Mouse (Mus musculus) forelimb bud, embryonic 11.5 days (tissue): Measurements from ENCODE around the gene Twnk.
A peak's percentile ranks its signal among the peaks of the same experiment; 100 is the strongest.
"Not testable (repeated sequence)": the region's sequence is repeated elsewhere in the genome, so short reads cannot be mapped to it uniquely, and the experiment has no call there.

Experiments used
- DNase-seq: peaks from one replicate; pipeline ENCODE4 v3.0.0-alpha.2; 2012; ENCODE audit warnings: low read depth, low spot score

Twnk gene

DNA sequence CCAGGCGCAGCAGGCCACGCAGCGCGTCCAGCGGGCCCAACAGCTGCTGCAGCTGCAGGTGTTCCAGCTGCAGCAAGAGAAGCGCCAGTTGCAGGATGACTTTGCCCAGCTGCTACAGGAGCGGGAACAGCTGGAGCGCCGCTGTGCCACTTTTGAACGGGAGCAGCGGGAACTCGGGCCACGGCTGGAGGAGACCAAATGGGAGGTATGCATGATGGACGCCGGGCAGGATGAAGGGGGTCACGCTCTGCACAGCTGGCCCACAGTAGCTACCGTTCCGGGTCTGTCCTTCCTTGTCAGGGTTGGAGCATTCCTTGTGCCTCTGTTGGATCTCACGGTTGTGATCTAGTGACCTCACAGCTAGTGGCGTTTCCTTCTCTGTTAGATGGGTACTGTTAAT is 19.3 kb downstream of the Twnk start:
- no peak for DNase-seq

DNA sequence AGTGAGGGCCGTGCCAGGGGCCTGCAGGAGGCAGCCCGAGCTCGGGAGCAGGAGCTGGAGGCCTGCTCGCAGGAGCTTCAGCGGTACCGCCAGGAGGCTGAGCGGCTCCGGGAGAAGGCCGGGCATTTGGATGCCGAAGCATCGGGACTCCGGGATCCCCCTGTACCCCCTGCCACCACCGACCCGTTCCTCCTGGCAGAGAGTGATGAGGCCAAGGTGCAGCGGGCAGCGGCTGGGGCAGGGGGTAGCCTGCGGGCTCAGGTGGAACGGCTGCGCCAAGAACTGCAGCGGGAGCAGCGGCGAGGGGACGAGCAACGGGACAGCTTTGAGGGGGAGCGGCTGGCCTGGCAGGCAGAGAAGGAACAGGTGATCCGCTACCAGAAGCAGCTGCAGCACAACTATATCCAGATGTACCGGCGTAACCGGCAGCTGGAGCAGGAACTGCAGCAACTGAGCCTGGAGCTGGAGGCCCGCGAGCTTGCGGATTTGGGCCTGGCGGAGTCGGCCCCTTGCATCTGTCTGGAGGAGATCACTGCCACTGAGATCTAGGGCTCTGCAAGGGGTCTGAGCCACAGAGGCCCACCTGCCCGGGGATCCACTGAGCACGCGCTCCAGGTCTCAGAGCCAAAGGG is 20.6 kb downstream of the Twnk start:
- no peak for DNase-seq

DNA sequence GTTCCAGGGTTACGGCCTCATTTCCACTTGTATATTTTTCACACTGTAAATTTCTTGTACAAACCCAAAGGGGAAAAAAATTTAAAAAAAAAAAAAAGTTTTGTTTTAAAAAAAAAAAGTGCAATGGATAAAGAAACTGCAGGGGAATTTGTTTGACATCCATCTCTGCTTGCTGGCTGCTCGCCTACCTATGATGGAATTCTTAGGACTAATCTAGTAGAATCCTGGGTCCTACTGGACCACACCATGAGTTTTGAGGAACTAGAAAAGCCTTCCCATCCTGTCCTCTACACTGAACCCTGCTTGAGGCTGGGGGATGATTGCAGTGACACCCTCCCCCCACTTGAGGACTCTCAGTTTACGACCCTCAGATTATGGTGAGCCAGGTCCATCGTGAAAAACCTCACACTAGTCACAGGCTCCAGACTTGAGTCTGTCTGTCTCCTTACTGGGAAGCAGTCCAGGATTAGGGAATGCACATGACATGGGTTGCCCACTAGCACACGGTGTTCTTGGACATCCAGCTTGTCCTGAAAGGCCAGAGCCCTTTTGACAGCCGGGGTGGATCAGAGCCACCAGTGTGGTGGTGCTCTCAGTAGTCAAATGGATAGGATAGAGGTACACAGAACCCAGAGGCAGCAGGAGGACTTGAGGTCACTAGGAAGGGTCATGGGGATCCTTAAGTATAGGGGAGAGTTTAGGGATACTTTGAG is 21.7 kb downstream of the Twnk start:
- no peak for DNase-seq

DNA sequence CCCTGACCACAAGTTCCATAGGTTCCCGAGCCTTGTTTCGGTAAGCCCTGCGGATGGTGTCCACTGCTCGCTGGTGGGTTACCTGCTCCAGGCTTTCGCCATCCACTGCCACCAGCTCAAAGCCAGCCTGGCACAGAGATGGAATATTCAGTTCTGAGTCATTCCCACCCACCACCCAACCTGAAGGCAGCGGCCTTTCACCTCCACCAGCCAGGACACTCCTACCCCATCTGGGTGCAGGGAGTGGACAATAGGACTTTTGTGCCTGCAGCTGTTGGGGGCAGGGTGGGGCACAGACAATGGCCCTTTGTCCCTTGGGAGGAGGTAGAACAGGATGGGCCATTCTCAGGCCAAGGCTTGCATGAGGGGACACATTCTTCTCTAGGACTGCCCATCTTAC is 22.4 kb downstream of the Twnk start:
- no peak for DNase-seq

DNA sequence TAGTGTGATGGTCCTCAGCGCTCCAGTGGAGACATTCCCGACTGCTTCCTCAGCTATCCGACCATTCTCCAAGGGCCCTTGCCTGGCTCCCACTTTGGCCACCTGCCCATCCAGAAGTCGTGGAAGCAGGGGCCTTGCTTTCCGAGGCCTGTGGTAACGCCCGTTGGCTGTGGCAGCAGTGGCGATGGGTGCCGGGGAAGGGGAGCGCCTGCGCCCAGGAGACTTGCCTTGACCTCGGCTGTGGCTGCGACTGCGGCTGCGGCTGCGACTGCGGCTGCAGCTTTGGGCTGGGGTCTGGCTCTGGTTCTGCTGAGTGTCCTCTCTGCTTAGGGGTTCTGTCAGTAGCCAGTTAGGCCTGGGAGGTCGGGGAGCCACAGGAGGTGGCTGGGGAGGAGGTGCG is 23.3 kb downstream of the Twnk start:
- no peak for DNase-seq

DNA sequence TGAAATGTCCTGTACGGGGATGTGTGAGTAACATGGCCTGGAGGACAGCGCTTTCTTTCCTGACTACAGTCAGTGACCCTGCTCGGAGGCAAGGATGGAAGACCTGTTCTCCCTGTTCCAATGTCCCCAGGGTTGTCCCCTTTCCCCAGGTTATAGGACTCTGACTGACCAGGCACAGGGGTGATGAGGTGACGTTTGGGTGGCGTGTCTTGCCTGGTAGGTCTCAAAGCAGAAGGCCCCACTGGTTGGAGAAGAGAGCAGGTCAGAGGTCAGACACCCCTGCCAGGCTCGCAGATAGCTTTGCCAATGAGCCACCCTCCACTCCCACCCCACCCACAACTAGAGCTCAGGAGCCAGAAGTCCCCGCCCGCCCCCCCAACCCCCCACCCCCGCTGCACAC is 24.1 kb downstream of the Twnk start:
- DNase-seq, result no peak

DNA sequence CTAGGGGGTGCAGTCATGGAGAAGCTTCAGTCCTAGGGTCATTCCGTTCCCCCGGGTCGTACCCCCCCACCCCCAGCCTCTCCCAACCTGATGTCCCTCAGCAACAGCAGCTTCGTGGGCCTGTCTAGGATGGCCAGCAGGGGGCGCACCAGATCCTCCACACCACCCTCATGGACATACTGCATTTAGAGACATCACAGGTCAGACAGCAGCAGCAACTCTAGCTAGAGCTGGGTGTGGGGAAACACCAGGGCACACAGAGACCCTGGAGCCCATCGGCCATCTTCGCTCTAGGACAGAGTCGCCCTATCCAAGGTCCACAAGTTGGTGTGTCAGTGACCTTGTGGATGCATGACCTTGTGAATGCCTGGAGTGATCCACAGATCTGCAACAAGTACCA is 24.6 kb downstream of the Twnk start:
- peak; percentile 57 for DNase-seq

DNA sequence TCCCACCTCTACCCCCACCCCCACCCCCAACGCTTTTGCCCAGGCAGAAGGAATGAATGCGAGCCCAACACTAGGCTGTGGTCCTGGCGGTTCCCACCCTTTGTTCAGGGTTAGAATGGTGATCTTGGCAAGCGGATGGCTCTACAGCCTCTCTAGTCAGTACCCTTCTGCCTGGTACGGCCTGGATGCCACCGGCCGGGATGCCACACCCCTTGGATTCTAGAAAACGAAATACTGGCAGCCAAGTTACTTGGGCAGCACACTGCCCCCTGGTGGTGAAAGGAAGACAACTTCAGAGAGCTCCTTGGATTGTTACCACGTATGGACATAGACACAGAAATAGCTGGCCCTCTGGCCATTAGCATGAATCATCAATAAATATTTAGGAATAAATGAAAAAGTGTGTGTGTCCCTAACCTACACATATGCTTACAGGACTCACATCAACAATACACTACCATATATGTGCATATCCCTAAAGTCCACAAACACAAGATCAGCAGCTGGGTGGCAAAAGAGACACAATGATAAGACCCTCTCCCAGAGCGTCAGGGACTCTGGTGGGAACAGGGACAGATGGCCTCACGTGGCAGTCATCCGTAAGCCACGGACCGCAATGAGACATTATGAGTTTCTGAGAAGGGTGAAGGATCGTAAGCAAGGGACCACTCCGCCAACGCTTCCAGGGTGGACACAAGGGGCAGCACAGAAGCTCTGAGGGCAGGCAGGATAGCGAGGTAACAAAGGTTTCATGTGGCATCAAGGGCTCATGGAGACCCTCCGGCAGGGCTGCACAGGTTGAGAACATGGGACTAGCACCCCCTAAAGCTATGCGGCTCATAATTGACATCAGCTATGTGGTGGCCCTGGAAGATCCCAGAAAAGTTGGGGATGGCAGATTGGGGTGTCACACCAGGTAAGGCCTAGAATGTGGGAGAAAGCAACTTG is 25.6 kb downstream of the Twnk start:
- DNase-seq, result peak; percentile 87

DNA sequence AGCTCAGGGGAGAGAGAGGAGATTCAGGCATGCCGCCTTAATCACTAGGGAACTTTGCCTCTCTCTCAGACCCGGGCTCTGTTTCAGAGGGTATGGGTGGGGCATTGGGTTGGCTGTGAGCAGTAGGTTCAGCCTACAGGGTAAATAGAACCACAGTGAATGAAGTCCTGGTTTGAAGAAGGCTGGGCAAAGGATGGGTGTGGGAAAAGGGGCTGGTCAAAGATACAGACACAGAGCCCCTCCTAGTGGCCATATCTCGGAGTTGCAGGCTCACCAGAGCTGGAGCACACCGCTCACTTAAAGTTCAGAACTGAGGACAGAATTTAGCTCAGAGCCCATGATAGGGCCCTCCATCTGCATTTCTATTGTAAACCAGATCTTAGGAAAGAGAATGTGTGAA is 26.3 kb downstream of the Twnk start:
- peak; percentile 83 for DNase-seq

DNA sequence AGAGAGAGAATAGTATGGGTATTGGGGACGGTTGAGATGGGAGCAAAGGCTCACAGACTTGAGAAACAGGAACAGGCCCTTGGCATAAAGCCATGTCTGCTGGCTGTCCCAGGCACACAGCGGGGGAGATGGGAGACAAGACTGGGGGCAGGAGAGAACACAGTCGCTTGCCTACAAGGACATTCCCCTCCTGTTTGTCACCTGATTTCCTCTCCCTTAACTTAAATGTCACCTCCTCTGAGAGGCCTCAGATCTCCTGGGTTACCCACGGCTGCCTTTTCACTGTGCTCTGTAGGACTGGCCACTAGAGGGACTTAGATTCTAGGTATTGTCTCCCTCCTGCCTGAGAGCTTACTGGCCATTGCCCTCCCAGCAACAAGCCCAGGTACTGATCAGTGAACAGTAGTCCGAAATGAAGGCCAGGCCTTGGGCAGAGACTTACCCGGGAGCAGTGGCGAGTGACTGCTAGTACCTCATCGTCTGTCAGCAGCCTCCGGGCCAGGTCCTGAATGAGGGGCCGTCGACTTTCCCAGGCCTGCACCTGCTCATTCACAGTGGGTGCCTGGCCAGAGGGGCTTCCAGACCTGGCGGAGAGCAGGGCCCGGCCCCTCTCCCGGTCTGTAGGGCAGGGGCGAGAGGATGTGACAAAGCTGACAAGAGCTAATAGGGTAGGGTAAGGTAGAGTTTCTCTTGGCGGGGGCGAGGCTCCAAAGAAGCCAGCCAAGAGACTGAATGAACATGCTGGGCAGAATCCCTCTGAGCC is 27.3 kb downstream of the Twnk start:
- DNase-seq, result no peak

DNA sequence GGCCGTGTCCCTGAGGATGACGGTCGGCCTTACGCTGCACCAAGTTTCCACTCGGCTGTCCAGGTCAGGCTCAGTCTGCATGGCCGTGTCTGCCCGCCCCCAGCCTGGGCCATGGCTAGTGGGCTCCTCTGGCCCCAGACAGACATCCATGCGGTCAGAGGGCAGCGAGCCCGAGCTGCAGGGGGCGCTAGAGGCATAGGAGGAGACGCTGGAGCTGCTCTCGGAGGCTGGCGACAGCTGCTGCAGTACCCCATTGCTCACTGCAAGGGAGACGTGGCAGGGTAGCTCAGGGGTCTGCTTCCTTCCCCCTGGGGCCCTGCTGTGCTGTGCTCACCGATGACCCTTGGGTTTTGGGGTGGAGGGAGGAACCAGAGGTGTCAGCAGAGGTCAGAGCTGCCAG is 31.4 kb downstream of the Twnk start:
- no peak for DNase-seq

DNA sequence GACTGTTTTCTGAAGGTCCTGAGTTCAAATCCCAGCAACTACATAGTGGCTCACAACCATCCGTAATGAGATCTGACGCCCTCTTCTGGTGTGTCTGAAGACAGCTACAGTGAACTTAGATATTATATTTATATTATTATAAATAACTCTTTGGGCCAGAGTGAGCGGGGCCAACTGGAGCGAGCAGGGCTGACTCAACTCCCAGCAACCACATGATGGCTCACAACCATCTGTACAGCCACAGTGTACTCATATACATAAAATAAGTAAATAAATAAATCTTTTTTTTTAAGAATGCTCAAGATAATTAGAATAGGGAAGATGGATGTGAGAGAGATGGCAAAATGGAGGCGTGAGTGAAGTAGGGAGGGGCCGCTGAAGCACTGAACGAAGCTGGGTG is 32.7 kb downstream of the Twnk start:
- DNase-seq, result not testable (repeated sequence)

DNA sequence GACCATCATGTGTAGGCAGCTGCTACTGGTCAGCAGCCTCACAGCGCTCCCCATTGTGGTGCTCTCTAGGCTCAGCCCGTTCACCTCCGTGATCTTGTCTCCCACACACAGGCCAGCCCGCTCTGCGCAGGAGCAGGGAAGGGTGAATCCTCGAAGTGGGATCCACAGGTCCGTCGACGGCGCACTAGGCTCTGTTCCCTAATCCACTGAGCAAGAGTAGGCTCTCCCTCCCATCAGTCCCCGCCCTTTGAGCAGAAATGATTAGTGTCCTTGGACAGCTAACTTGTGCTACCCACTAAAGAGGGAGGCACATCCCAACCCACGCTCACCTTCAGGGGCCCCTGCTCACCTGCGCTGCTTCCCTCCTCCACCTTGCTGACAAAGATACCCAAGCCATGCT is 34.8 kb downstream of the Twnk start:
- no peak for DNase-seq

DNA sequence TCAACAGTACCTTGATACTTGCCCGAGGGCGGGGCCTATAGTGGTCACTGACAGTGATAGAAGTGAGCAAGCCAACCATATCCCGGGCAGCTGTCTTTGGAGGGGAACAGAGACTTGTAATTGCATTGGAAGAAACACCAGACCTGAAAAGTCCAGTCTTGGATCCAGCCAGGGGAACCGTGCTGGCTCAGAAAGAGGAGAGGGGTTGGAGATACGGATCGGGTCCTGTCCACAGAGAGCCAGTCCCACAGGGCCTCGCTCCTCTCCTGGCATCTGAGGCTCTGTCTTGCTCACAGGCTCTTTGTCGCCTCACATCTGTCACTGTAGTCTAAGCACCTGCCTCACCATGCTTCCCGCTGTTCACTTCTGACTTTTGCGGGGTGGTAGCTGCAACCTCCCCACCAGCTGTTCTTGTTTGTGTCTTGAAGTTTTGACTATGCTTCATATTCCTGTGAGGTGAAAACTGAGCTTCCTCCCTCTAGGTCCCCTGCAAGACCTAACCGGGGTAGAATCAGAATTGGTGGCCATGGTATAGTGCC is 39.0 kb downstream of the Twnk start:
- DNase-seq, result no peak

DNA sequence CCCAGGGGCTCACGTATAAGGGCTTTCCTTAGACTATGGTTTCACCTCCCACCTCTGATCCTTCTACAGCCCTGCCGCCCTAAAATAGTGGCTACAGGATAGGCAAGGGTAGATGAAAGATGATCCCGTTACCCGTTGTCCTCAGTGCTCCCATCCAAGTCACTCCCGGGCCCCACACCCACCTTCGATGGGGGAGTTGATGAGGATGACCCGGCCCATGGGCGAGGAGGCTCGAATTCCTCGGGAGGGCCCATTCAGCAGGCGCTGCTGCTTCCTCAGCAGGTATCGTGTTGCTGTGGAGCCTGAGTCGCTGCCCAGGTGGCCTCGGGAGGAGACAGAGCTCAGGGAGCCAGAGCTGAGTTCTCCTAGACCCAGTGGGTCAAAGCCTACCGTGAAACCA is 39.8 kb downstream of the Twnk start:
- no peak for DNase-seq

DNA sequence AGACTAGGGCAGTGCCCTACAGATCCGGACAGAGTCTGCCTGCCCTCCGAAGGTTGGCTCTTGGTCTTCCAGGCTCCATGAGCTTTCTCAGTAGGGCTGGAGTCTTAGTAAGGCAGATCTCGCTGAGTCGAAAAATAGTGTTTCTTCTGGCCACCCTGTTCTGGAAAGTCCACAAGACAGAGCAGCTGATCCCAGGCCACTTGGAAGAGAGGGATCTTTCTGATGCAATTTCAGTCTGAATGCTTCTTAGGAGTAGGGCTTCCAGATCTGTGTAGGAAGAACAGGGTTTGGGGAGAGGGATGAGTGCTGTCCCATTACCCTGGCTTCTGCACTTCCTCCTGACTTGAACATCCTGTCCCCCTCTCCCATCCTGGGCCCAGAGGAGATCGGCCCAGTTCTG is 40.2 kb downstream of the Twnk start, which contains the start of gene Pdzd7:
Gene Pdzd7 (minus strand): TSS at position 67 of the 400 bp plus-strand sequence.
- DNase-seq, result no peak

DNA sequence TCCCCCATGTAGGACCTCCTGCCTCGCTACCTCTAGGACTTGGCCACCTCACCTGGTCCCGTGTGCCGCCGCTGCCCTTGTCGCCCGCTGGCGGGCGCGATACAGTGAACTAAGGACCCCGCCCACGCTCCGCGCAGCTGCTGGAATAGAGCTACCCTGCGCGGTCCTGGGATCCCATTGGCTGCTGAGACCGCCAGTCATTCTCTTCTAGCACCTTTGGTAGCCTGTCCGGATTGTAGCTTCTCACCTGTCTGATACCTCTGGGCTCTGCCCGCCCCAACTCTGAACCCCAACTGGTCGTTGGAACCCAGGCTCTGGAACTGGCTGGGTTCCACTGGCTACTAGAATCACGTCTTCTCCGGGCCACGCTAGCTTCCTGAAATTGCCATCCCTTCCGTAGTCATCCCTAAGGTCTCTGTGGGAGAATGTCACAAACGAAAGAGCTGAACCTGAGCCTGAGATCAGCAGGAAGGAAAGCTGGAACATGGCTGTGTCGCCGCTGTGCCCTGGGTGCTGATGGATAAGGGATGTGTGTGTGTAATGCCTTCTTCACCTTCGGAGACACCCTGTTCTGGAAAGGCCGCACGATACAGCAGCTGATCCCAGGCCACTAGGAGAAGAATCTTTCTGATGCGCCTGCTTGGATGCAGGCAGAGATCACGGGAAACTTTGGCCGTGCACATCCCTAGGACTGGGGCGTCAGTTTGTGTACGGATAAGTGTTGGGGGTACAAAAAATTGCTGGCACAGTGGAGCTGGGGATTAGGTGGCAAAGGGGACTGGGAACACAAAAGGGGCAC is 41.3 kb downstream of the Twnk start:
- no peak for DNase-seq

DNA sequence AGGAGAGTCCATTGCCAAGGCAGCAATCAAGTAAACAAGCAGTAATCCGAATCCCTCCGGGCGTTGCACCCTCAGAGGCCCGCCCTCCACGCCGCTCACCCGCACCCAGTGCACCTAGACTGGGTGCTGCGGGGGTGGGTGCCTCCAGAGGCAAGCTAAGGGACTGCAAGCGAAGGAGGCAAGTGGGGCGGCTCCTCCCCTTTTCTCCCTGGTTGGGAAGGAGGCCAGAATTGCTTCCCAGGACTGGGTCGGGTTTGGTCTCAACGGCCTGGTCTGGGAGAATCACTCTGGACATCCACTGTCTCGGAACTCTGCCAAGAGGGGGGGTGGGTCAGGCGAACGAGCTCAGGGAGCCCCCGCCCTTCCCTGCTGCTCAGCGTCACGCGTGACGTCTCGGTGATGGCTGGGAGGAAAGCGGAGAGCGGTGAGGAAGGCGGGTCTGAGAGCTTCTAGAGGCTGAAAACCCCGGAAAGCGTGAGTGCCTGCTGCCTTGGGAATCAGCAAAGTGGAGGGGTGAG is 42.0 kb downstream of the Twnk start, which contains the start of gene Sfxn3:
Gene Sfxn3 (plus strand): TSS at position 87 of the 518 bp plus-strand sequence.
- peak; percentile 59 for DNase-seq

DNA sequence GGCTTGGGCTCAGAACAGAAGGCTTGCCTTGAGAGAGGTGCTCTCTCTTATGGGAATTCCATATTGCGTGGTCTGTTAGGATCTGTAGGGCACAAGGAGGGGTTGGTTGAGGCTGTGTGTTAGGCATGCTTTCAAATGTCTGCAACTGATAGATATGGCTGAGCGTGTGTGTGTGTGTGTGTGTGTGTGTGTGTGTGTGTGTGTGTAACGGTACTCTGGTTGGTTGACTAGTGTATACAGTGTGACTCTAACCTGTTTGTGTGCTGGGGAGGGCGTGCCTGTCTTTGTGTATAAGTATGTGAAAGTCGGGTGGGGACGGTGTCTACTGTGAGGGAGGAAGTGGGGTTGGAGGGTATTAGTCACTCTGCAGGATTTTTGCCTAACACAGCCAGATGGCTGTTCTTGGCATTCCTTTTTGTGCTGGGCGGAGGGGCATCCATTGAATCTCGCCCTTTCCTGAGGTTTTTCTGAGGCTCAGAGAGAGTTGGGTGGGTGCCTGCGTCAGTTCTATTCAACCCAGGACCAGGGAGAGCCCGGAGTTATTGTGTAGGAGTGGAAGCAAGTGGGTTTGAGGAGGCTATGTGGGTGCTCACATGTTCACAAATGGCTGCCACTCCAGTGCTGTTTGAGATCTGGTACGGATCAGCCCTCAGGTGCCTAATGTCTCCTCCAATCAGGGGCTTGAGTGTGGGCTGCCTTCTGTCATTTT is 42.6 kb downstream of the Twnk start:
- no peak for DNase-seq
